Mouse (Mus musculus) limb, embryonic 14.5 days (tissue): ENCODE results near the gene Astn2. TPM values are rescaled to one million over a fixed set of nuclear protein-coding genes. Genes with fewer than 3 reads are reported as not detected.

Source experiments
- ATAC-seq: fragments of 200-750 bp; cut with Nextera tagmentation; 2 replicates; pipeline ENCODE4 v1.8.0; 2017; ENCODE audit warnings: low read depth, moderate number of reproducible peaks, moderate TSS enrichment; ENCODE audit not compliant: low FRiP score
- DNase-seq: peaks from one replicate; pipeline ENCODE4 v3.0.0-alpha.2; 2015; ENCODE audit warnings: low spot score
- H3K27ac ChIP-seq: fragments of 300-500 bp; sonication (generic); replicated peaks from 2 replicates; pipeline ENCODE4 v1.5.1; 2014; ENCODE audit warnings: low read depth, mild to moderate bottlenecking, low read length, moderate library complexity, mixed read lengths
- H3K27me3 ChIP-seq: fragments of 300-500 bp; sonication (generic); 2 replicates; pipeline ENCODE4 v1.6.1; 2014; ENCODE audit warnings: low read length, mixed read lengths; ENCODE audit not compliant: control insufficient read depth, insufficient read depth
- H3K36me3 ChIP-seq: fragments of 300-500 bp; sonication (generic); 2 replicates; pipeline ENCODE4 v1.6.1; 2014; ENCODE audit warnings: mild to moderate bottlenecking, low read length, moderate library complexity, mixed read lengths; ENCODE audit not compliant: control insufficient read depth, insufficient read depth
- H3K4me1 ChIP-seq: fragments of 300-500 bp; sonication (generic); 2 replicates; pipeline ENCODE4 v1.6.1; 2014; ENCODE audit warnings: antibody characterized with exemption, low read length, mixed read lengths; ENCODE audit not compliant: control insufficient read depth, insufficient read depth
- H3K4me2 ChIP-seq: fragments of 300-500 bp; sonication (generic); replicated peaks from 2 replicates; pipeline ENCODE4 v1.6.1; 2014; ENCODE audit warnings: low read depth, mild to moderate bottlenecking, low read length, moderate library complexity; ENCODE audit not compliant: severe bottlenecking
- H3K4me3 ChIP-seq: fragments of 300-500 bp; sonication (generic); replicated peaks from 2 replicates; pipeline ENCODE4 v1.5.1; 2014; ENCODE audit warnings: low read length
- H3K9ac ChIP-seq: fragments of 300-500 bp; sonication (generic); 2 replicates; pipeline ENCODE4 v1.6.1; 2014; ENCODE audit warnings: mild to moderate bottlenecking, low read depth, low read length, moderate library complexity; ENCODE audit not compliant: severe bottlenecking
- H3K9me3 ChIP-seq: fragments of 300-500 bp; sonication (generic); 2 replicates; pipeline ENCODE4 v1.6.1; 2016; ENCODE audit warnings: low read length; ENCODE audit not compliant: control insufficient read depth
- POLR2A ChIP-seq: fragments of 200-500 bp; IDR thresholded peaks from 2 replicates; pipeline ENCODE4 v1.8.0; 2012; ENCODE audit warnings: inconsistent platforms, mild to moderate bottlenecking, moderate library complexity, borderline replicate concordance; ENCODE audit not compliant: insufficient read depth, insufficient read length; ENCODE audit errors: extremely low read depth
- WGBS: fragments of 180-500 bp; shearing (Covaris S2); extraction: QIAGEN DNeasy Blood & Tissue Kit; methylation state at CpG from one replicate; pipeline ENCODE4 v1.1.7; 2014; 5-methylcytosine and 5-hydroxymethylcytosine counted together
- polyA plus RNA-seq, 2 experiments: library from polyadenylated mRNA; depleted of rRNA in 1 of 2; stranded (reverse) in 1 of 2; unstranded in 1 of 2; fragments of >200 nt; fragmentation: Nextera tagmentation in 1 of 2; extraction: Ambion mirVana in 1 of 2; gene quantifications; 2 replicates each; pipeline versions ENCODE4 v1.2.1 to v1.2.3; 2012 to 2014

Gene Astn2
- polyA plus RNA-seq, 2 experiments: 1.6 to 8.7 TPM

DNA sequence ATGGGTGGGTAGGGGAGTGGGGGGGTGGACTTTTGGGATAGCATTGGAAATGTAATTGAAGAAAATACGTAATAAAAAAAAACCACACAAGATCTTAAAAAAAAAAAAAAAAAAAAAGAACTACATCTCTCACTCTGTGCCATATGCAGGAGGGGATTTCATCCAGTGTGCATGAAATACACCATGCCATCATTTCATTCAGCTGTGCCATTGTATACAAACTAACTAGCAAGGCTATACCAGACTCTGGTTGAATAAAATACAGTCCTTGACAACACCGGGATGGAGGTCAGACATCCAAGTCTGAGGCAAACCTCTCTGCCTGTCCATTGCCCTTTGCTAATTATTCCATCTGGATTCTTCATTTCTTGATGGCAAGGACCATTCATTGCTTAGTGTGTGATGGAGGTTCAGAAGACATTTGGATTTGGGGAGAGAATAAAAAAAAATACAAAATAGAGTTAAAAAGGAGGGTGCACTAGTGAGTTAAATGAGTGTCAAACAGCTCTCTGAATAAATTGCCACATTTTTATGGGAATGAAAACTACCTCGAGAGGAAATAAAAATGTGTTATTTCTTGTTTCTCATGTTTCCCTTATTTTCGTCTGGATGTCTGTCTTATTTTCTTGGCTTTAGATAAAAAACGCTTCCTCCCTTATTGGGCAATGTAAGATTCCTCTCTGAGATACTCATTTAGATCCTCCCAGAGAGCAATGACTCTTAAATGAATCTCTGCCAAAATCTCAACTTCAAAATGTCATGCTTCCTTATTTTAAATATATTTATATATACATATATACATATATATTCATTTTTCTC is 445.8 kb downstream of the Astn2 start:
- Histone ChIP-seq H3K9ac (no peak overlapping the region), H3K9me3 (no peaks in the 10 kb centered on the region), H3K4me2 (no peak overlapping the region), H3K27ac (no peak overlapping the region), H3K4me1 (no peaks in the 10 kb centered on the region), H3K4me3 (no peak overlapping the region), H3K27me3 (no peaks in the 10 kb centered on the region), H3K36me3 (no peaks in the 10 kb centered on the region)
- WGBS: 67% methylated on average over 5 of the region's 5 CpGs
- ATAC-seq (no peak), DNase-seq (no peak)
- no peak for TF ChIP-seq POLR2A

DNA sequence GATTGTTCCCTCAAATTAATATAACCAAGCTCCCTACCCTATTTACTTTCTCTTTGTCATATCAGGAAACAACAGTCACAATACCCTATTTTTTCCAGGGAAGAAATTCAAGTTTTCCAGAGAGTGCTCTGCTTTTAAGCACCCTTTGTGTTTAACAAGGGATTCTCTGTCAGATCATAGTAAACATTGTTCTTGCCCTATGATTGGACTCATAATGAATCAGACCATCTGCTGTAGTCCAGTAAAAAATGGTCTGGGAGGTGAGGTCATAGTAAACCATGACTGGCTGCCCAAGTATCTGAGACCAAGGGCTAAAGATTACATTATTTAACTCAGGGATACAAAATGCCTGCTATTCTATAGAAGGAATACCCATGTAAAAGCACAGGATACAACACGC is 452.5 kb downstream of the Astn2 start:
- Histone ChIP-seq H3K4me3 (no peak overlapping the region), H3K36me3 (no peaks in the 10 kb centered on the region), H3K4me2 (no peak overlapping the region), H3K9me3 (no peaks in the 10 kb centered on the region), H3K4me1 (no peaks in the 10 kb centered on the region), H3K27ac (no peak overlapping the region), H3K27me3 (no peaks in the 10 kb centered on the region), H3K9ac (no peak overlapping the region)
- TF ChIP-seq POLR2A: no peak
- no peak for DNase-seq
- 86% methylated on average over 1 of the region's 1 CpGs for WGBS
- ATAC-seq: no peak

DNA sequence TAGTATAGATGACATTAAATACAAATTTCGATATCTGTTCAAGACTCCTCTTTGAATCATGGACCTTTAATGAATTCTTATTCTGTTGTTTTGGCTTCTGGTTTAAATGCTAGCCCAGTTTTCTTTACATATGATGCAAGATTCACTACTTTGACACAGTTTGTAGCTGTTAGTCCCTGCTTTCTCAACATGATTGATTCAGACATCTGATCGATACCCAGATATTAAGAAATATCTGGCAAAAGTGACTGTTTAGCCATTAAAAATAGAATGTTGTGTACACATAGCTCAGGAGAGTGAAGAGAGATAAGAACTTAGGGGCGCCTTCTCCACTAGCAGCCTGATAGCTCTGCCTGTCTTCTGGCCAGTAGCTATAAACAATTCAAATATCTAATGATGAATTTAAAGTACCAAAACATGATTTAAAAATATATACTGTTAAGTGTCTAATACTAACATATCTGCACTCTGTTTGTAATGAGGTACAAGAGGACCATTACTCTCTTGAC is 457.2 kb downstream of the Astn2 start:
- H3K9me3 ChIP-seq: no peaks in the 10 kb centered on the region
- no peaks in the 10 kb centered on the region for H3K36me3 ChIP-seq
- no peak for DNase-seq

DNA sequence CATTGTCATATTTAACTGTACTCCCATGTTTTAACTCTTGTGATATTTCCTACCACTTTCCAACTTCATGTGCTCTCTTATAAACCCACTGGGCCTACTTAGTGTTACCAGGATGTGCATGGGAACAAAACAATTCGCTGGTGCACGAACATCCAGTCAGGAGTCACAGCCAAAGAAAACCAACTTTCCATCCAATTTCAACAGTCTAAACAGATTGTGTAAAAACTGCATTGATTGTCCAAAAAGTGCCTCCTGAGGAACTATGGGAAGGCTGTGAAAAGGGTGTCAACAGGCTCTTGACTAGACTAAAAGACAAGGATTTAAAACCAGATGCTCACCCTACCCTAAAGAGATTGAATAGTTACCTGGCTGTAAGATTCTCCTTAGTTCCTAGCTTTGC is 458.4 kb downstream of the Astn2 start:
- Histone ChIP-seq H3K4me3 (no peak overlapping the region), H3K9ac (no peak overlapping the region), H3K4me2 (no peak overlapping the region), H3K9me3 (no peaks in the 10 kb centered on the region), H3K27me3 (no peaks in the 10 kb centered on the region), H3K27ac (no peak overlapping the region), H3K36me3 (no peaks in the 10 kb centered on the region), H3K4me1 (no peaks in the 10 kb centered on the region)
- WGBS: 92% methylated on average over 2 of the region's 2 CpGs
- TF ChIP-seq POLR2A: no peak
- ATAC-seq (no peak), DNase-seq (no peak)

More for the DNA sequence above, 457.2 kb downstream of the Astn2 start:
- Histone ChIP-seq H3K27ac (no peak overlapping the region), H3K9ac (no peak overlapping the region), H3K4me1 (no peaks in the 10 kb centered on the region), H3K4me3 (no peak overlapping the region), H3K4me2 (no peak overlapping the region), H3K27me3 (no peaks in the 10 kb centered on the region)
- TF ChIP-seq POLR2A: no peak
- 93% methylated on average over 3 of the region's 3 CpGs for WGBS
- no peak for ATAC-seq

DNA sequence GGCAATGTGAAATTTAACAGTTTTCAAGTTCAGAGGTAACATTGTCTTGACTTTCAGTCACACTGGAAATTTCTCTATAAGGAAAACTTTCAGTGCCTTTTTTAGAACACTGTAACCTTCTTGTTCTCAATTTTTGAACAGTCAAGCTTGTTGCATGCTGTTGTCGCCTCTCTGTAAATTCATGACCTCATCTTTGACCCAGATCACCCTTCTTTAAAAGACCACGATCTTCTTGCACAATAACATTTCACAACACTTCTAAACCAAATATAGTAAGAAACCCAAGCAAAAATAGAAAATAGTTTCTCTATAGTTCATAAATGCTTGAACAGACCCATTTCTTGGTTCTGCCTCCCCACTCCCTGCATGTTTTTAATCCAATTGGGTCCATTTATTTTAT is 473.5 kb downstream of the Astn2 start:
- Histone ChIP-seq H3K4me1 (no peaks in the 10 kb centered on the region), H3K27ac (no peak overlapping the region), H3K9ac (no peak overlapping the region), H3K4me2 (no peak overlapping the region), H3K9me3 (no peaks in the 10 kb centered on the region), H3K36me3 (no peaks in the 10 kb centered on the region), H3K4me3 (no peak overlapping the region), H3K27me3 (no peaks in the 10 kb centered on the region)
- DNase-seq: no peak
- ATAC-seq: no peak
- WGBS: 77% methylated on average over 2 of the region's 2 CpGs
- TF ChIP-seq POLR2A: no peak
